Mouse (Mus musculus) lung, postnatal 0 days (tissue): ENCODE measurements around the gene Gm28305.

Experiments
- CTCF ChIP-seq: IDR thresholded peaks from 2 replicates; pipeline ENCODE4 v1.5.1; 2016; ENCODE audit warnings: antibody characterized with exemption, mild to moderate bottlenecking
- EP300 ChIP-seq: IDR thresholded peaks from 2 replicates; pipeline ENCODE4 v1.6.1; 2016; ENCODE audit warnings: antibody characterized with exemption, mild to moderate bottlenecking, control low read depth

DNA sequence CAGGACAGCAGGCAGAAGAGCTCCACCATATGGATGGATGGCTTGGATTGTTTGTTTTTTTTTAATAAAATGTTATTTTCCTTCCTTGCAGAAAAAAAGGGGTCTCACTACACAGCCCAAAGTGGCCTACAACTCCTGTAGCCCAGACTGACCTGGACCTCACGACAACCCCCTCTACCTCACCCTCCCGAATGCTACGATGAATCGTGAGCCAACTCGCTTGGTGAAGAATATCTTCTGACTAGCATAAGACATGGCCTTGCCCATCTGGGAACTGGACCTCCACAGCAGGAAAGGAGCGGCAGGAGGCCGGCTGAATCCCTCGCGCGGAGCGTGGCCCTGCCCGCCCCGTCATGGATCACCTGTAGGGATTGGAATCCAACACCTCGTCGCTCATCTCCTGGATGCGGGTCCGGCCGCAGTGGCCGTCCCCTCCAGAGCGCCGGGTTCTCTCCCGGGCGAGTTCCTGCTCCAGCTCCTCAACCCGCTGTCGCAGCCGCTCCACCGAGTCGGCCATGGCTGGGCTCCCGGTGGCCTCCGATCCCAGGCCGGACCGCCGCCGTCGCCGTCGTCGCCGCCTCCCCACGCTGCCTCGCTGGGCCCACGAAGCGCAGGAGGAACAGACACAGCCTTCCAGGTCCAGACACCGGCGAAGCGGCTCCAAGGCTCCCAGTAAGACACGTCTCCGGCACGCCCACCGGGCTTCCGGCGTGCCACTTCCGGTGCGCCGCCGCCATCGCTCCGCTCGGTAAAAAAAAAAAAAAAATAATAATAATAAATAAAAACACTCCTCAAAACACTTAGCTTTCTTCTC is 22.2 kb downstream of the Gm28305 start, which contains the start of gene Uba5:
- TF ChIP-seq CTCF: no peak
- TF ChIP-seq EP300: no peak
